Mouse (Mus musculus): Measurements from ENCODE around the gene Noxred1.
"Not testable (repeated sequence)": the region's sequence is repeated elsewhere in the genome, so short reads cannot be mapped to it uniquely, and the experiment has no call there.

Noxred1 gene

DNA sequence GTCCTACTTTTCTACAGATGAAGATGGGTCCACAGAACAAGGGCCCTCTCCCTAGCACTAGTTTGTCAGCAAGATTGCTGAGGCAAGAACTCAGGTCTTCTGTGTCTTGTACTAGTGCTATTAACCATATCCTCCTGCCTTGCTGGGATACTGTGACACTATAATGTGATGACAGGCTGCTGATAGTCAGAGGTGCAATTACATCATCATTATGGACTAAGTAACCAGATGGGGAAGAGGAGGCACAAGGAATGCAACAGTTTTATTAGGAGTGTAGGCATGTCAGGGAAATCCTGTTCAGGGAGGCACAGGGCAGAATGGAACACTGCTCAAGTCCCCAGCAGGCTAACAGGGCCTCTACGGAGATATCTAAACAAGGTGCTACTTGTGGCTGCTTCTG, at the start of gene Noxred1:
Gene Noxred1, minus strand, starts transcription at position 101 of the 400 bp plus-strand sequence.
- no peak for DNase-seq (ENCODE audit: low read depth)

GRCm38 (mm10) chr12:87284726-87285125, 46.2 kb upstream of the Noxred1 start:
- peak; percentile 62 for DNase-seq (ENCODE audit: low read depth)

- DNase-seq (ENCODE audit: low read depth) = peak; percentile 43
Observed at GRCm38 (mm10) chr12:87284268-87284667, 45.7 kb upstream of the Noxred1 start.

GRCm38 (mm10) chr12:87283706-87284105, 45.2 kb upstream of the Noxred1 start:
- DNase-seq (ENCODE audit: low read depth) = peak; percentile 47

DNA sequence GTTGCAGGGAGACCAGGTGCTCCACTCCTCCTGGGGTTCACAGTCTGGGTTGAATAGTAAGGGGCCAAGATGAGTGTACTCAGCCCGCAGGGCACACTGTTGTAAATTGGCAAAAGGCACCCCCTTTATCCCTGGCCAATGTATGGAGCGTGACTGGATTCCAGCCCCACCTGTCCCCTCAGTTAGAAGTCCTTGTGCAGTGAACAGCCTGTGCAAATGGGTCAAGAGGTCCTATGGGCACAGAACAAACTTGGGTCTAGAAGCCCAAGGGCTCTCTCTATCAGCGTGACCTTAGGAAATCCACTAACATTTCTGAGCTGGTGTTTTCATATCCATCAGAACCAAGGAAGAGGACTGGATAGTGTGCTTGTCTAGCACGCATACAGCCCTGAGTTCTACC, 44.2 kb upstream of the Noxred1 start:
- no peak for DNase-seq (ENCODE audit: low read depth)

DNA sequence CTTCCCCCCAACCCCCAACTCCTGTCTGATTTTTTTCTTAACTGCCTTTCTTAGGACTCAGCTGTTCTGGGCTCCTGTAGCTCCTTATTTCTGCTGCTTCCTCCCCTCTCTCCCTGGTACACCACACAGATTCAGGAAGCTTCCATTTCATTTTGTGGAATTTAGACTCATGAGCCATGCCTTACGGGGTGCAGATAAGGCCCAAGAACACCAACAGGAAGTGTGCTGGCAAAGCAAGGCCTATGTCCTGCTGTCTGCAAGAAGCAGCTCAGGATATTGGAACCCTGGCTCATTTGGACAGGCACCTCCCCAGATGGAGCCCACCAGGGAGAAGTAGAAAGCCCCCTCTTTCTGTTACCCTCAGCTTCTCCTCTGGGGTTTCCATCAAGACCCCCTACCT, 43.2 kb upstream of the Noxred1 start:
- DNase-seq (ENCODE audit: low read depth) = no peak

GRCm38 (mm10) chr12:87279879-87280278, 41.3 kb upstream of the Noxred1 start:
- no peak for DNase-seq (ENCODE audit: low read depth)

GRCm38 (mm10) chr12:87279350-87279749, 40.8 kb upstream of the Noxred1 start:
- DNase-seq (ENCODE audit: low read depth) = no peak

DNA sequence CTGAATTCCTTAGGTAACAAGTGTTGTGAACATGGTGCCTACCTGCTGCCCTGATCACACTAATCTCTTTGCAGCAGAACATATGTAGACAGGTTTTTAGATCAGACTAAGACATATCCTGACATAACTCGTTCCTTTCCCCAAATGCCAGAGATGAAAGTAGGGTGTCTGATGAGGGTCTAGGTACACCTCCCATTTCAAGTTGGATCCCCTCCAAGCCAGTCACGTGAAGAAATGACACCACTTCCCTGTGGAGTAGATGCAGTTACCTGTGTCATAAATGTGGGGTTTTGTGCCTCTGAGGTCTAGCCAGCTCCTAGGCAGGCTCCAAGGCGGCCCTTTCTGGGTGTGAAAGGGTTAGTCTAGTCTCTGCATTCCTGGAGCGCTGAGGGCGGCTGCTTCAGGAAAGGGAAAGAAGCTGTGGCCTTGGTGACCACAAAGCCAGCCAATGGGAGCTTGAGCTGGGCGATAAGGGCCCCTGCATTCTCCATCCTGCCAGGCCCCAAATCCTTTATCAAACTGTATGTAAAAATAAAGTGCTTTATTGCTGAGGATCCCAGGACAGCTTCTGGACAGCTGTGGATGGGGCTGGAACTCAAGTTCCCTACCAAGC, 39.7 kb upstream of the Noxred1 start:
- DNase-seq (ENCODE audit: low read depth) = no peak

- not testable (repeated sequence) for DNase-seq (ENCODE audit: low read depth)
Observed at GRCm38 (mm10) chr12:87277251-87277650, 38.7 kb upstream of the Noxred1 start.

GRCm38 (mm10) chr12:87274853-87275831, 36.6 kb upstream of the Noxred1 start:
- DNase-seq (ENCODE audit: low read depth) = no peak

DNA sequence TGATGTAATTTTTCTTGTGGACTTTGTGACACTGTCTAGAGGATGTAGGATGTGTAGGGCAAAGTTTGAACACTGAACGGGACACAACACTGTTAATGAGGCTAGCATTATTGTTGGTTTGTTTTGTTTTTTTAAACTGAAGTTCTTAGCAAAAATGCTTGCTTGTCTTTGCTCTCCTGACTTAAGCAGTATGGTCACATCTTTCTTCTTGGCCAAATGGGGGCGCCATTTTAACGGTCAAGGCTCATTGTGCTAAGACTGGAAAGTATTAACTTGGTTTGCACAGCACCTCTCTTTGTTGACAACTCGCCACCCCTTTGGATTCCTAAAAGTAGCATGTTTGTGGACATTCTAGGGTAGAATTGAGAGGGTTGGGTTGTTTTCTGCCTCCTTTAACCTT, 29.1 kb upstream of the Noxred1 start:
- peak; percentile 86 for DNase-seq (ENCODE audit: low read depth)

DNA sequence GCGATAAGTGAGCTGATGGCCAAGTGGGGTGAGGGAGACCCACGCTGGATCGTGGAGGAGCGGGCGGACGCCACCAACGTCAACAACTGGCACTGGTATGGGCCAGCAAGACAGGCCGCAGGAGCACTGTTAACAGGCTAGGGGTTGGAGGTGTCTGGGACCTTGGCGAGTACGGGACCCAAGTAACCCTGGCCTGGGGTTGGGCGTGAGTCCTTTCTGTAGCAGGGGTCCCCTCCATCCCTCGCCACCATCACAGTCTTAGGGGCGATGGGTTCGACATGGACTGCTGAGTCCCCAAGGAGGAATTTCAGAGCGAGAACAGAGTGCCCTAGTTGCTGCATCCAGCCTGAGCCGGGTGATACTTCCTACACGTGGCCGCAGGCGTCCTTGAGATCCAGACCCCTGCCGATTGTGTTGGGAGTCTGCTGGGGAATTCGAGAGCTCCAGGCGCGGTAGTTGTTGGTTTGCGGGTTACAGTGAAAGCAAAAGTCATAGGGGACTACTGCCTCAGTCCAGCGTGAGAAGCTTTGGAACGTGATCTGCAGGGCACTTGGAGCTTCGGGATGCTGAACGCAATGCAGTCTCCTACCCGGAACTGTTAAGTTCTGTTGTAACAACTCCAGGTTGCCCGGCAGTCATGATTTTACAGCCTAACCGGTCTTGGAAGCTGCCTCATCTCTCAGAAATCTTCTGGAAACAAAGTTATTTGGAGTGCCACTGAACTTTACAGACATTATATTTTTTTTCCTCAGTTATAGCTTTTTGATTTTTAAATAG, 28.5 kb upstream of the Noxred1 start:
- DNase-seq (ENCODE audit: low read depth) = peak; percentile 34

- peak; percentile 96 for DNase-seq (ENCODE audit: low read depth)
Observed at GRCm38 (mm10) chr12:87266108-87266826, 27.7 kb upstream of the Noxred1 start, which contains the start of the genes Vipas39 and Ahsa1. Vipas39 (minus strand) TSS chr12:87266256. Ahsa1 (plus strand) TSS chr12:87266479.

GRCm38 (mm10) chr12:87265444-87265843, 26.9 kb upstream of the Noxred1 start:
- no peak for DNase-seq (ENCODE audit: low read depth)

DNA sequence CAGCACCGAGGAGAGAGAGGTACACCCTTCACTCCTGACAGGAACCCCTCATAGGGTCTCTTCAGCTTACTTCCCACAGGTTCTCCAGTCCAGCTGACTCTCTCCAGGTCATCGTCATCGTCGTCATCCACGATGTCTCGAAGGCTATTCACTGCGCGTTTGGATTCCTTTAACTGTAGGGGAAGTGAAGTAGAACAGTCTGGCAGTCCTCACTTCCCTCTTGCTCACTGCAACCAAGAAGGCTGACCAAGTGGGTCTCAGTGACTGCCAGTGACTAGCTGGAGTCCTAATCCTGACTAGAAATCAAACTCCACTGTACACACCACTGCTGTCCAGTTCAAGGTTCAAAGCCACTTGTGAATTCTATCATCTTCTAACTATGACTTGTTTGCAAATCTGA, 22.0 kb upstream of the Noxred1 start:
- DNase-seq (ENCODE audit: low read depth) = no peak

DNA sequence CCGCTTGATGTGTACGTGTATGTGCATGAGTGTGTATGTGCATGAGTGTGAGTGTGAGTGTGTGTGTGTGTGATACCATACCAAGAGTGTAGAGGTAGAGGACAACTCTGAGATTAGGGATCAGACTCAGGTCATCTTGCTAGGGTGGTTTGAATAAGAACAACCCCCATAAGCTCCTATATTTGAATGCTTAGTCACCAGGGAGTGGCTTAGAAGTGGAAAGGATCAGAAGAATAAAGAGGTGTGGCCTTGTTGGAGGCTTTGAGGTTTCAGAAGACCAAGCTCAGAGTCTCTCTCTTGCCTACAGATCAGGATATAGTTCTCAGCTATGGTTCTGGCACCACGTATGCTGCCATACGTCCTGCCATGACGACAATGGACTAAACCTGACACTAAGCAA, 18.1 kb upstream of the Noxred1 start:
- no peak for DNase-seq (ENCODE audit: low read depth)

- no peak for DNase-seq (ENCODE audit: low read depth)
Observed at GRCm38 (mm10) chr12:87253878-87254277, 15.3 kb upstream of the Noxred1 start.

GRCm38 (mm10) chr12:87250161-87250560, 11.6 kb upstream of the Noxred1 start:
- no peak for DNase-seq (ENCODE audit: low read depth)

DNA sequence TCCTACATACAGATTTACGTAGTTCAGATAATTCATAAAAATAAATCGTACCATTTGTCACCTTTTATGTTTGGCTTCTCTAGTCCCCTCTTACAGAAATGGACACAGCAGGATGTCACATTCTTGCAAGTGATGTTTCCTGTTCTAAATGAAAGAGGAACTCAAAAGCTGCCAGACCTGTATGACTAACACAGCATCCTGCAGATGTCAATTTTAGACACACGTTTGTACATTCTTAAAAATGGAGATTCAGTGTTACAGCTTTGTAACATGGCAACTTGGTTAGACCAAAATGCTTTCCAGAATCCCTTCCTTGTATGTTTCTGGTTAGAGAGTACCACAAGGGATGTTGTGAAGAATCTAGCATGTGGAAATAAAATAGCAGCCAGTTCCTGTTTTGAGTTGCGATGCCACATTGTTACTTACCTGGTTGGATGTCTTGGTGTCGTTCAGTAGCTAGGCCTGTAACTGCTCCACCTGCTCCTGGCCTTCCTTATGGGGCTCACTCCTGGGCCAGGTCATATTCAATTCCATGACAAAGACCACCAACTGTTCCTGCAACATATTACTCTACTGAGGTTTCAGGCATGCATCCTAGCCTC, 1.5 kb downstream of the Noxred1 start:
- DNase-seq (ENCODE audit: low read depth) = no peak

GRCm38 (mm10) chr12:87230379-87230895, 8.1 kb downstream of the Noxred1 start:
- no peak for DNase-seq (ENCODE audit: low read depth)
